Mouse (Mus musculus) C2C12 (cell line): ENCODE measurements at regions not wholly inside any gene's neighbourhood (a gene's known extent, or its start where the extent isn't known, plus 50 kb on each side); places are given as distances from the start of the nearest gene placed in this dataset.

ENCODE experiments used
- CEBPB ChIP-seq: IDR thresholded peaks from one replicate; pipeline ENCODE4 v1.6.1; 2011; ENCODE audit warnings: low read depth, mild to moderate bottlenecking, control low read depth, moderate library complexity
- CTCF ChIP-seq: IDR thresholded peaks from one replicate; pipeline ENCODE4 v1.5.1; 2011; ENCODE audit not compliant: control insufficient read depth, insufficient read depth, insufficient read length
- FOSL1 ChIP-seq: IDR thresholded peaks from one replicate; pipeline ENCODE4 v1.8.0; 2011; ENCODE audit warnings: mild to moderate bottlenecking, low read length; ENCODE audit not compliant: poor library complexity, insufficient read depth, severe bottlenecking
- MAX ChIP-seq: IDR thresholded peaks from one replicate; pipeline ENCODE4 v1.6.1; 2011; ENCODE audit warnings: mild to moderate bottlenecking, control low read depth
- MYOG ChIP-seq: IDR thresholded peaks from one replicate; pipeline ENCODE4 v1.6.1; 2011; ENCODE audit not compliant: control insufficient read depth, insufficient read length; ENCODE audit errors: extremely low read depth
- USF1 ChIP-seq: IDR thresholded peaks from one replicate; pipeline ENCODE4 v1.6.1; 2011; ENCODE audit warnings: low read depth, mild to moderate bottlenecking, control low read depth, moderate library complexity

DNA sequence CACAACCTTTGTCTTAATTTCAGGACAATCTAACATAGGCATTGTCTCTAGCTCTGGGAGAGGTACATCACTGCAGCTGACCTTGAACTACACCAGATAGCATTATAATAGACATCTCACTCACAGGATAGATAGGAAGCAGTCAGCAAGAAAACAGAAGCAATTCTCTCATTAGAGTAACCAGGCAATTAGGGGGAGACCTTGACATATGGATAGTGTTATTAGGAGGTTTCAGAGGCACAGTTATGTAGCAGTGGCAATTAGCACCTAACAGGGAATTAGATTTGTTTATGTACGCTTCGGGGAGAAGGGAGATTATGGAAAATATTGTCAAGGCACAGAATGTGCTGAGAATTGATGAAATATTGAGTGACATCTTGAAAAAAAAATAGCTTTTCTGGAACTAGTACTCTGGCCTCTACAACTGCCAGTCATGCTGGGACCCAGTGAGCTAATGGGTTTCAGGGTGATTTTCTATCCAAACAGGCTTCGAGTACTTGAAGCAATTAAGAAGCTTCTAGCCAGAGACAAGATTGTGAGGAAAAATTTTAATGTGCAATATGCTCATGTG is 216.8 kb upstream of the Aco1 start:
- TF ChIP-seq CTCF (no peak), MAX (no peak), MYOG (no peak), CEBPB (no peak), FOSL1 (no peak), USF1 (no peak)
